Mouse (Mus musculus): ENCODE results near the gene Olfr116. TPM values are rescaled to one million over a fixed set of nuclear protein-coding genes. Genes with fewer than 3 reads are reported as not detected.

Olfr116 gene
- not detected for polyA plus RNA-seq (2014; fragmentation: Illumina TruSeq; extraction: RNeasy Lipid Tissue Mini Kit (QIAGEN cat#74804); ENCODE audit: low read depth, low replicate concordance)

DNA sequence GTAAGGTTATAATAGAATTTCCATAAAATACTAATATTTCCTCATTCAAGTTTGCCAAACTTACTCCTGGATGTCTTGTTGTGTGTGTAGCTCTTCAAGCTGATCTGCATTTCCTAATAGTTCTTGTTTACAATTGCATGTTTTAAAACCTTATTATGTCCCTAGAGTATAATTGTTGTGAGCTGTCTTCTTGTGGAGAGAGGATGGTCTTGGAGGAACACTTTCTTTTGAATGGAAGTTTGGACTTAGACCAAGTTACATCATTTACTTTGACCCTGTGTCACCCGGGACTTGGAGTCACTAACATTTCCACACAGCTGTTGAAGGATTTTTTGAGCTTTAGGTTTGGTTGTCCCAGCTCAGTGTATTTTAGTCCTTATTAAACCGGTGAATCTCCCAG is at the start of gene Olfr116, which contains the start of gene Olfr115:
Gene Olfr116, minus strand, starts transcription at position 191 of the 400 bp plus-strand sequence.
Gene Olfr115, minus strand, starts transcription at position 101 of the 400 bp plus-strand sequence.

DNA sequence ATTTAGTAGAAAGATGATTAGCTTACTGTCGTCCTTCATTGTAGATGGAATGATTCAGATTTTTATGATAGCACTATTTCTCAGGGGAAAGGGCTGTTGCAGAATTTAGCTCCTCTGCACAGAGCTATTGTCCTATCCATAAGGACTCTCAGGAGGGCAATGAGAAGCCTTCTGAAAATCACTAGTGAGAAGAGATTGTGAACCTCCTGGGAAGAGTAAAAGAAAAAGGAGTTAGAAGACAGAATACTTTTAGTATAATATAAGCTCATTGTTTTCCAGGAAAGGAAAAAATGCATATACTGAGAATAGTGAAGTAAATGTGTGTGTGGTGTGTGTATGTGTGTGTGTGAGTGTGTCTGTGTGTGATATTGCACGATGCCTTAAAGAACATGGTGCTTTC is 39.7 kb upstream of the Olfr116 start, which contains the start of gene Olfr118:
Gene Olfr118, plus strand, starts transcription at position 301 of the 400 bp plus-strand sequence.

DNA sequence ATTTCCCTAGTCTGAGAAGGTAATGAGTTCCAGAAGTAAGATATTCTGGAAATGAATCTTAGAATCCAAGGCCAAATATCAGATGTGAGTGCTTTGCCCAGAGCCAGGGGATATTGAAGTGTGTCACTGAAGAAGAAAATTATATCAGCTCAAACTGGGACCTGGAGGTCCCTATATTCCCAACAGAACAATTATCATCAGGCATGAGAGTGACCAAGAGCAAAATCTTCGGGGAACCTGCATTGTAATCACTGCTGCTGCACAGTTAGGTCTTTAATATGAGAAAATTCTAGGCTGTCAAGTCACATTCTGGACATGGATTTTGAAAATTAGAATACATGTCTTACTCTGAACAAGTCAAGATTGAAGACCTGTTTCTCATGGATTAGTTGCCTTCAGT is 36.7 kb upstream of the Olfr116 start, which contains the start of gene Olfr117:
Gene Olfr117, minus strand, starts transcription at position 101 of the 400 bp plus-strand sequence.

DNA sequence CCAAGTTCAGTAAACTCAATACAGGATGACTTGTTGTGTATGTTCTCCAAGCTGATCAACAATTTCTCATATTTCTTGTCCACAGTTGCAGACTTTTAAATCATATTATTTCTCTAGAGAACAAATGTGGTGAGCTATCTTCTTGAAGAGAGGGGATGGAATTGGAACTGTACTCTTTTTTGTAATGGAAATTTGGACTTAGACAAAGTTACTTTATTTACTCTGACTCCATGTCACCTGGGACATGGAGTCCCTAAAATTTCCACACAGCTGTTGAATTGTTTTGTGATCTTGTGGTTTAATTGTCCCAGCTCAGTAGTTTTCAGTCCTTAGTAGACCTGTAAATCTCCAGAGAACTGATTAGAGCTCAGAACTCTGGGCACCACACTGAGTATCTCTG is 34.4 kb downstream of the Olfr116 start, which contains the start of gene Olfr114:
Gene Olfr114, minus strand, starts transcription at position 101 of the 400 bp plus-strand sequence.

DNA sequence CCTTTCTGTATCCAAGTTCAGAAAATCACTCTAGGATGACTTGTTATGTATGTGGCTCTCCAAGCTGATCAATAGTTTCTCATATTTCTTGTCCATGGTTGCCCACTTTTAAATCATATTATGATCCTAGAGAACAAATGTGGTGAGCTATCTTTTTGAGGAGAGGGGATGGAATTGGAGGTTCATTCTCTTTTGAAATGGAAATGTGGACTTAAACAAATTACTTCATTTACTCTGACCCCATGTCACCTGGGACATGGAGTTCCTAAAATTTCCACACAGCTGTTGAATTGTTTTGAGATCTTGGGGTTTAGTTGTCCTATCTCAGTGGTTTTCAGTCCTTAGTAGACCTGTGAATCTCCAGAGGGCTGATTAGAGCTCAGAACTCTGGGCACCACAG is 49.4 kb downstream of the Olfr116 start, which contains the start of gene Olfr113:
Gene Olfr113, minus strand, starts transcription at position 101 of the 400 bp plus-strand sequence.

Other genes starting within 250 kb of the Olfr116 start
- not detected for gene Olfr105-ps, start 248.2 kb downstream of the Olfr116 start, polyA plus RNA-seq (2014; fragmentation: Illumina TruSeq; extraction: RNeasy Lipid Tissue Mini Kit (QIAGEN cat#74804); ENCODE audit: low read depth, low replicate concordance)
- gene Olfr106-ps, start 236.8 kb downstream of the Olfr116 start, polyA plus RNA-seq (2014; fragmentation: Illumina TruSeq; extraction: RNeasy Lipid Tissue Mini Kit (QIAGEN cat#74804); ENCODE audit: low read depth, low replicate concordance) = not detected
- gene Olfr107, start 228.0 kb downstream of the Olfr116 start, polyA plus RNA-seq (2014; fragmentation: Illumina TruSeq; extraction: RNeasy Lipid Tissue Mini Kit (QIAGEN cat#74804); ENCODE audit: low read depth, low replicate concordance) = not detected
- not detected for gene Olfr108, start 181.7 kb downstream of the Olfr116 start, polyA plus RNA-seq (2014; fragmentation: Illumina TruSeq; extraction: RNeasy Lipid Tissue Mini Kit (QIAGEN cat#74804); ENCODE audit: low read depth, low replicate concordance)
- not detected for gene Olfr109, start 168.3 kb downstream of the Olfr116 start, polyA plus RNA-seq (2014; fragmentation: Illumina TruSeq; extraction: RNeasy Lipid Tissue Mini Kit (QIAGEN cat#74804); ENCODE audit: low read depth, low replicate concordance)
- gene H2-M2, start 143.6 kb downstream of the Olfr116 start, polyA plus RNA-seq (2014; fragmentation: Illumina TruSeq; extraction: RNeasy Lipid Tissue Mini Kit (QIAGEN cat#74804); ENCODE audit: low read depth, low replicate concordance) = not detected
- gene Olfr110, start 134.7 kb downstream of the Olfr116 start, polyA plus RNA-seq (2014; fragmentation: Illumina TruSeq; extraction: RNeasy Lipid Tissue Mini Kit (QIAGEN cat#74804); ENCODE audit: low read depth, low replicate concordance) = not detected
- not detected for gene Olfr111, start 119.2 kb downstream of the Olfr116 start, polyA plus RNA-seq (2014; fragmentation: Illumina TruSeq; extraction: RNeasy Lipid Tissue Mini Kit (QIAGEN cat#74804); ENCODE audit: low read depth, low replicate concordance)
- 0.78 TPM for gene Olfr112, start 57.7 kb downstream of the Olfr116 start, polyA plus RNA-seq (2014; fragmentation: Illumina TruSeq; extraction: RNeasy Lipid Tissue Mini Kit (QIAGEN cat#74804); ENCODE audit: low read depth, low replicate concordance)
- not detected for gene Olfr113, start 49.5 kb downstream of the Olfr116 start, polyA plus RNA-seq (2014; fragmentation: Illumina TruSeq; extraction: RNeasy Lipid Tissue Mini Kit (QIAGEN cat#74804); ENCODE audit: low read depth, low replicate concordance)
- gene Olfr114, start 34.5 kb downstream of the Olfr116 start, polyA plus RNA-seq (2014; fragmentation: Illumina TruSeq; extraction: RNeasy Lipid Tissue Mini Kit (QIAGEN cat#74804); ENCODE audit: low read depth, low replicate concordance) = not detected
- gene Olfr115, start 90 bp downstream of the Olfr116 start, polyA plus RNA-seq (2014; fragmentation: Illumina TruSeq; extraction: RNeasy Lipid Tissue Mini Kit (QIAGEN cat#74804); ENCODE audit: low read depth, low replicate concordance) = not detected
- not detected for gene Olfr117, start 36.6 kb upstream of the Olfr116 start, polyA plus RNA-seq (2014; fragmentation: Illumina TruSeq; extraction: RNeasy Lipid Tissue Mini Kit (QIAGEN cat#74804); ENCODE audit: low read depth, low replicate concordance)
- gene Olfr118, start 39.8 kb upstream of the Olfr116 start, polyA plus RNA-seq (2014; fragmentation: Illumina TruSeq; extraction: RNeasy Lipid Tissue Mini Kit (QIAGEN cat#74804); ENCODE audit: low read depth, low replicate concordance) = not detected
- not detected for gene Olfr119, start 69.4 kb upstream of the Olfr116 start, polyA plus RNA-seq (2014; fragmentation: Illumina TruSeq; extraction: RNeasy Lipid Tissue Mini Kit (QIAGEN cat#74804); ENCODE audit: low read depth, low replicate concordance)
- gene Olfr120, start 94.6 kb upstream of the Olfr116 start, polyA plus RNA-seq (2014; fragmentation: Illumina TruSeq; extraction: RNeasy Lipid Tissue Mini Kit (QIAGEN cat#74804); ENCODE audit: low read depth, low replicate concordance) = not detected
- gene Olfr121, start 121.7 kb upstream of the Olfr116 start, polyA plus RNA-seq (2014; fragmentation: Illumina TruSeq; extraction: RNeasy Lipid Tissue Mini Kit (QIAGEN cat#74804); ENCODE audit: low read depth, low replicate concordance) = not detected
- gene Olfr122, start 141.4 kb upstream of the Olfr116 start, polyA plus RNA-seq (2014; fragmentation: Illumina TruSeq; extraction: RNeasy Lipid Tissue Mini Kit (QIAGEN cat#74804); ENCODE audit: low read depth, low replicate concordance) = not detected
- gene Olfr123, start 166.3 kb upstream of the Olfr116 start, polyA plus RNA-seq (2014; fragmentation: Illumina TruSeq; extraction: RNeasy Lipid Tissue Mini Kit (QIAGEN cat#74804); ENCODE audit: low read depth, low replicate concordance) = not detected
- gene Olfr124, start 172.7 kb upstream of the Olfr116 start, polyA plus RNA-seq (2014; fragmentation: Illumina TruSeq; extraction: RNeasy Lipid Tissue Mini Kit (QIAGEN cat#74804); ENCODE audit: low read depth, low replicate concordance) = not detected
- gene Olfr125, start 205.8 kb upstream of the Olfr116 start, polyA plus RNA-seq (2014; fragmentation: Illumina TruSeq; extraction: RNeasy Lipid Tissue Mini Kit (QIAGEN cat#74804); ENCODE audit: low read depth, low replicate concordance) = not detected
- not detected for gene Olfr126, start 220.3 kb upstream of the Olfr116 start, polyA plus RNA-seq (2014; fragmentation: Illumina TruSeq; extraction: RNeasy Lipid Tissue Mini Kit (QIAGEN cat#74804); ENCODE audit: low read depth, low replicate concordance)